Mouse (Mus musculus): ENCODE data around the gene Sh3bp4. TPM values are rescaled to one million over a fixed set of nuclear protein-coding genes. Genes with fewer than 3 reads are reported as not detected.

The Sh3bp4 gene
- polyA plus RNA-seq, 1 experiment from 2014 or later: 25.9 TPM

DNA sequence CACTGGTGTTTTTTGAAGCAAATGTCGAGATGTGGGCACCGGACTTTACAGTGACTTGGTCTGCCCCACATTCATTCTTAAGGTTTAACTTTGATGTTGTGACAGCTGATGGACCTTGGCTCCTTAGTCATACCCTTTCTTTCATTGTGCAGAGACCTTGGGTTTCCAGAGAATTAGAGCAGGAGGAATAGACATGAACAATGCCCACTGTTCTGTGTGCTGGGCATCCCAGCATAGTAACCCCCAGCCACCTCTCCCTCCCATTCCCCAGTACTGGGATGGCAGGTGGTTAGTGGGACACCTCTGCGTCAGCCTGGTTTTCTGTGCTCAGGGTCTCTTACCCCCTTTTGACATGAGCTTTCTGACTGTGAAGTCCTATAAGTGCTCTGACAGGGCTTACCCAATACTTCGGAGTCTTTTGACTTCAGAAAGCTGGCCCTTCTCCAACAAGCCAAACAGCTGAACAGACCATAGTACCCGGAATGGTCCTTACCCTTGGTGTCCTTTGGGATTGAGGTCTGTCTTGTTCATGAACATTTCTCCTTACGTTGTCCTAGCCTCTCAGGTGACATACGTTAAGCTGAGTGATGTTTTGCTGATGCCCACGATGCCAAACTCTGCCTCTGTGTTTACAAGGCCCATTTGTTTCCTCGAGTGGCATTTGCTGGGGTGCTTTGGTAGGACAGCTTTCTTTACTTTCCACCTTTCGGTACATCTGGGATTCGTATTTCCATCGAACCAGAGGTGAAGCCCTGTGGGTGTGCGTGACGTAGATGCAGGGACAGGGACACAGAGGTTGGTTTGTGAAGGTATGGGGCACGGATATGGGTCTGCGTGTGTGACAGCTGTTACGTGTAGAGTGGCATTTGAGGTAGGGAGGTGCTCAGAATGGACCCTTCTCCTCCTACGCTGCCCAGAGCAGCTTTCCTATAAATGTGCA lies 35.9 kb downstream of the Sh3bp4 start:
- DNase-seq (ENCODE audit: low spot score): no peak
- 91% methylated on average over 18 of the region's 18 CpGs for WGBS
- Histone ChIP-seq H3K27ac (peak overlapping the region; percentile 86), H3K27me3 (ENCODE audit: low read depth, poor library complexity, severe bottlenecking) (no peaks in the 10 kb centered on the region), H3K4me1 (peaks cover 84% of the 10 kb centered on the region), H3K36me3 (peaks cover 8% of the 10 kb centered on the region; the same call in 1 of the 2 replicates), H3K4me3 (no peak overlapping the region), H3K9me3 (replicated peaks) (no peaks in the 10 kb centered on the region)

DNA sequence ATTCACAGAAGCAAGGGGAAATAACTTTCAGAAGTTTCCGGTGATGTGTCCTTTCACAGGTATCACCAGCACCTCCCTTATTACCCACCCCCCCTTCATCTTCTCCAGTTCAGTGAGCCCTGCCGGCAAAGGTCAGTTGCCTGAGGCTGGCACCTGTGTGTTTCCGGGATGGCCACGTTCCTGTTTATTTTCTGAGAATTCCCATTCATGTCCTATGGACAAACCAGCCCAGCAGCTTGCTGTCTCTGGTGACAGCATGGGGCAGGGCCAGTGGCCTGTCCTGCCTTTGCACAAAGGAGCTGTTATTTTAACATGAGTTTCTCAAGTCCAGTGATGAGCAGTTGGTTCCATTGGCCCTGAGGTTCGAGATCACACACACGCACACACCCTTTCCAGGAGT lies 37.3 kb downstream of the Sh3bp4 start:
- peaks cover 81% of the 10 kb centered on the region for H3K4me1 ChIP-seq
- no peaks in the 10 kb centered on the region for H3K27me3 ChIP-seq (ENCODE audit: low read depth, poor library complexity, severe bottlenecking)
- 60% methylated on average over 6 of the region's 6 CpGs for WGBS

DNA sequence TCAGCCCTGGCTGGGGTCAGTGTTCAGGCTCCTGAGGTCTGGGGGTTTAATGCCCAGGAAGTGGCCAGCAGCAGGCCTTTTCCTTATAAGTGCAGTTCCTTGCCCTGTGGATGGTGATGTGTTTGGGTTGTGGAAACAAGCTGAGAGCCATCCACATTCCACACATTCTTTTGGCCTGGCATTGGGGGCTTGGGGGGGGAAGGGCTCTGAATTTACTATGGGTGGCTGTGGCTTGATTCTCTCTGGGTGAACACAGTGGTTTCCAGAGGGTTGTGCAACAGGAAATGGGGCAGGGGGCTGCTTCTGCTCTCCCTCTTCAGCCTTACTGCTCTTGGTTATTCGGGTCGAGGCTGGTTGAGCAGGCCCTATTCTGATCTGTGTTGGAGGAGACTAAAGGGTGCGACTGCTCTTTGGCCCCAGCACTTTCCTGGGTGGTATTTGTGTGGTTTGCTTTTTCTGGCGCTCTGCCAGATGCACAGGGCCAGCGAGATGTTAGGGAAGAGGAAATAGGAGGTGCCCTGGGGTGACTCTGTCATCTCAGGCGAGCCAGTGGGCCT lies 38.2 kb downstream of the Sh3bp4 start:
- Histone ChIP-seq H3K9me3 (replicated peaks) (no peaks in the 10 kb centered on the region), H3K27me3 (ENCODE audit: low read depth, poor library complexity, severe bottlenecking) (no peaks in the 10 kb centered on the region), H3K27ac (peak overlapping the region; percentile 86), H3K4me3 (no peak overlapping the region), H3K4me1 (peaks cover 71% of the 10 kb centered on the region), H3K36me3 (peaks cover 23% of the 10 kb centered on the region)
- peak; percentile 45 for DNase-seq (ENCODE audit: low spot score)
- WGBS: 27% methylated on average over 6 of the region's 6 CpGs

More for the DNA sequence above, 37.3 kb downstream of the Sh3bp4 start:
- Histone ChIP-seq H3K27ac (peak overlapping the region; percentile 86), H3K9me3 (replicated peaks) (no peaks in the 10 kb centered on the region), H3K4me3 (no peak overlapping the region), H3K36me3 (peaks cover 17% of the 10 kb centered on the region)
- no peak for DNase-seq (ENCODE audit: low spot score)

DNA sequence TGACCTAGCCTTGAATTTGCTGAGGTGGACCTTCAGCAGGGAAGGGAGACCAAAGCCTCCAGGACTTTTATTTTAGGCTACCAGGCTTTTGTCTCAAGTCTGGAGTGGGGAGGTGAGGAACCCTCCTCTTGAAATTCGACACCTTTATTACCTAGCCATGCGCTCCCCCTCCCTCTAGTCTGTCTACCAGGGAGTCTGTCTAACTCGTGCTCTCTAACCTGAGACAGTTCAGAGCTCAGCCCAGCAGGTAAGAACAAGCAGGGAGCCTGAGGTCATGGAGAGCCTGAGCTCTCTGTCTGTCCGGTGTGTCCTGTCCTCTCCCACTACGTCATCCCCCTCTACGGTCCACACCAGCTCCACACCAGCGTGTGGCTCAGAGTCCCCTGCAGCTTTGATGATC lies 39.6 kb downstream of the Sh3bp4 start:
- H3K36me3 ChIP-seq: peaks cover 18% of the 10 kb centered on the region
- H3K27ac ChIP-seq: peak overlapping the region; percentile 86
- no peaks in the 10 kb centered on the region for H3K9me3 ChIP-seq (replicated peaks)
- peaks cover 58% of the 10 kb centered on the region for H3K4me1 ChIP-seq
- H3K27me3 ChIP-seq (ENCODE audit: low read depth, poor library complexity, severe bottlenecking): no peaks in the 10 kb centered on the region
- no peak overlapping the region for H3K4me3 ChIP-seq
- WGBS: 28% methylated on average over 7 of the region's 7 CpGs
- no peak for DNase-seq (ENCODE audit: low spot score)

DNA sequence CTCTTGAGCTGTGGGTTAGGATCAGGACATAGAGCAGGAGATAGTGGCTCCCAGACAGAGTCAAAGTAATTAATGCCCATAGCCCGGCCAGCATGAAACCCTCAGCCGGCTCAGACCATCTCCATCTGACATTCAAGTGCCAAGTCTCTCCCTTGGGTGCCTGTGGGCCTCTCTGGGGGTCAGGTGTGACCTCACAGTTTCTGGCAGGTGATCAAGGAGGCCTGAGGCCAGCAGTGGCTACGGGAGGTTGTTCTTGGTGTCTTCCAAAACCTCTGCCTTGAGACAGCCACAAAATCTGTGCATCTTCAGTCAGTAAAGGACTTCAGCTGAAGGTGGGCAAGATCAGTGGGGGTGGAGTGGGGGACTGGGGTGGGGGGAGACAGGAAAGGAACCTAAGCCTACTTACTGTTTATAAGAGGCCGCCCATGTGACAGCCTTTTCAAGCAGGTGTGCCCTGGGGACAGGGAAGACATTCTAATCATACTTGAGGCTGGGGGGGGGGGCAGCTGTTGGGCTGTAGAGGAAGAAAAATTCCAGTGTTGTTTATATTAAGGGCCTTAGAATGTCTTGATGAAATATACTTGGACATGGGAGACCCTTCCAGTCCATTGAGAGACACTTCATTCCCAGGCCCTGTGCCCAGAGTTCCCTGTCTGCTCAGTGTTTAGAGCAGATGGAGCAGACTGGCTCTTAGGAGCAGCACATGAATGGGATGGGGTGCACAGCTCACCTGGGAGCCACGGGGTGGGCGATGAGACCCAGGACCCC lies 40.7 kb downstream of the Sh3bp4 start:
- Histone ChIP-seq H3K27me3 (ENCODE audit: low read depth, poor library complexity, severe bottlenecking) (no peaks in the 10 kb centered on the region), H3K4me3 (no peak overlapping the region), H3K9me3 (replicated peaks) (no peaks in the 10 kb centered on the region), H3K36me3 (peaks cover 18% of the 10 kb centered on the region), H3K4me1 (peaks cover 50% of the 10 kb centered on the region), H3K27ac (peak overlapping the region; percentile 86; the same call in 1 of the 2 replicates)
- WGBS: 87% methylated on average over 6 of the region's 6 CpGs
- no peak for DNase-seq (ENCODE audit: low spot score)

DNA sequence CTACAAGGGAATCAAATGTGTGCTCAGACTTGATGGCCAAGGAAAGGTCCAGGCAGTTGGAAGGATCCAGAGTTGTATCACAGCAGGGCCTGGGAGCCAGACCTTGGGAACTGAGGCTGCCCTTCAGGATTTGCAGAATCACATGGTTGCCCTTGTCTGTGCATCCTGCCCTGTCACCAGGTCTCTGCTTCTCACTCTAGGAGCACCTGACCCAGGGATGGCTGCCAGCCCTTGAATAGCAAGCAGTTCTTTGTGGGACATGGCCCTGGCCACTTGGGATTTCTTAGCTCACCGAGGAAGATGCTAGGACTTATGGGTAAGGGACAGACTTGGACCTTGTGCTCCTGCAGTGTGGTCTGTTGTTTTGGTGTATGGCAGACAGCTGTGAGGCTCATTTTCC lies 42.3 kb downstream of the Sh3bp4 start:
- Histone ChIP-seq H3K4me3 (no peak overlapping the region), H3K36me3 (peaks cover 18% of the 10 kb centered on the region), H3K9me3 (replicated peaks) (no peaks in the 10 kb centered on the region), H3K4me1 (peaks cover 48% of the 10 kb centered on the region), H3K27me3 (ENCODE audit: low read depth, poor library complexity, severe bottlenecking) (no peaks in the 10 kb centered on the region), H3K27ac (no peak overlapping the region)
- DNase-seq (ENCODE audit: low spot score): no peak
- 95% methylated on average over 1 of the region's 1 CpGs for WGBS

DNA sequence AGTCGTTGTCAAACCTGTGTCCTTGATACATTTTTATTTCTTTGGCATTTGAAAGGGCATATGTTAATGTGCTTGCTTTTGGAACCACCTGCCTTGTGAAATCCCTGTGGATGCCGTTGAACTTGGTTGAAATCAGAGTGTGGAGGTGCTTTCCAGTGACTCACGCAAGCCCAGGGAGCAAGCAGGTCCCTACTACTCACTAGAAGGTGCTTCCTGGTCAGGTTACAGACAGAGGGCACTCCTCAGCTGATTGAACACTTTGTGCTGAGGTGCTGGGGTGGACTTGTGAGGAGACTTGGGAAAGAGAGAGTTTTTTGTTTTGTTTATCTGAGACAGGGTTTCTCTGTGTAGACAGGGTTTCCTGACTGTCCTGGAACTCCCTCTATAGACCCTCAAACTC lies 43.5 kb downstream of the Sh3bp4 start:
- no peak overlapping the region for H3K4me3 ChIP-seq
- H3K36me3 ChIP-seq: peaks cover 18% of the 10 kb centered on the region
- 92% methylated on average over 3 of the region's 3 CpGs for WGBS
- DNase-seq (ENCODE audit: low spot score): no peak
- H3K27me3 ChIP-seq (ENCODE audit: low read depth, poor library complexity, severe bottlenecking): no peaks in the 10 kb centered on the region
- H3K27ac ChIP-seq: no peak overlapping the region
- peaks cover 41% of the 10 kb centered on the region for H3K4me1 ChIP-seq
- H3K9me3 ChIP-seq (replicated peaks): no peaks in the 10 kb centered on the region

DNA sequence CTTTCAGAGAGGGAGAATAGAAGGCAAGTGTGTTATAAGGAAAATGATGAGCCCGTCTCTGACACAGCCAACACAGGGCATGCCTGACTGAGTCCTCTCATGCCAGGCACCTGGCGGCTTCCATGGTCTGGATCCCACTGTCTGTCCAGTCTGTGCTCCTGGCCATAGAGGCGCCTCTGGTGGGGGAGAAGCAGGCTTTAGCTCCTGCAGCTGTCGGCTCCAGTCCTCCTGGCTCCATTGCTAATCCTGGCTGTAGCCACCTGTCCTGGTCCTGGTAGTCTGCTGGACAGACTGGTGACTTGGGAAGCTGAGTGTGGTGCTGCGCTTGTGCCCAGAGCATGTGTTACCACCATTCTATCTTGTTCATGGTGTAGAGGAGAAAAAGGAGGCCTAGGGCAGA lies 46.8 kb downstream of the Sh3bp4 start:
- no peak for DNase-seq (ENCODE audit: low spot score)
- 83% methylated on average over 5 of the region's 5 CpGs for WGBS
- Histone ChIP-seq H3K27ac (peak overlapping the region; percentile 50; the same call in 1 of the 2 replicates), H3K36me3 (peaks cover 10% of the 10 kb centered on the region), H3K4me1 (peaks cover 25% of the 10 kb centered on the region), H3K4me3 (no peak overlapping the region), H3K27me3 (ENCODE audit: low read depth, poor library complexity, severe bottlenecking) (no peaks in the 10 kb centered on the region), H3K9me3 (replicated peaks) (no peaks in the 10 kb centered on the region)

DNA sequence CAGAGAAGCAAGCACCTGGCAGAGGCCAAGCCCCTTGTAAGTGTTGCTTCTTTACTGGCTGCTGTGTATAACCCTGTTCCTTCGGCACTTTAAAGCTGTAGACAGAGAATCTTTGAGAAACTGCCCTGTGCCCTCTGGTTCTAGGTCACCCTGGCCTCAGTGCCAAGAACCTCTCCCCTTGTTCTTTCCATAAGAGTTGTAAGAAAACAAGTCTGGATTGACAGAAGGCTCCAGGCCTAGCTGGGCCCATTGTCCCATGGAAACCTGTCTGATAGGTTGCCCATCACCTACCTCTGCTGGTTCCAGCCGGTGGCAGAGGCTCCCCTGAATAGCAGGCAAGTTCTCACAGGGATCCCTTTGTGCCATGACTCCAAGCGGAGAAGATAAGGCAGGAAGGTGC lies 47.9 kb downstream of the Sh3bp4 start:
- DNase-seq (ENCODE audit: low spot score): no peak
- Histone ChIP-seq H3K4me1 (peaks cover 25% of the 10 kb centered on the region), H3K27ac (peak overlapping the region; percentile 50), H3K36me3 (no peaks in the 10 kb centered on the region; the same call in 1 of the 2 replicates), H3K9me3 (replicated peaks) (no peaks in the 10 kb centered on the region), H3K27me3 (ENCODE audit: low read depth, poor library complexity, severe bottlenecking) (no peaks in the 10 kb centered on the region), H3K4me3 (no peak overlapping the region)
- 86% methylated on average over 3 of the region's 3 CpGs for WGBS

DNA sequence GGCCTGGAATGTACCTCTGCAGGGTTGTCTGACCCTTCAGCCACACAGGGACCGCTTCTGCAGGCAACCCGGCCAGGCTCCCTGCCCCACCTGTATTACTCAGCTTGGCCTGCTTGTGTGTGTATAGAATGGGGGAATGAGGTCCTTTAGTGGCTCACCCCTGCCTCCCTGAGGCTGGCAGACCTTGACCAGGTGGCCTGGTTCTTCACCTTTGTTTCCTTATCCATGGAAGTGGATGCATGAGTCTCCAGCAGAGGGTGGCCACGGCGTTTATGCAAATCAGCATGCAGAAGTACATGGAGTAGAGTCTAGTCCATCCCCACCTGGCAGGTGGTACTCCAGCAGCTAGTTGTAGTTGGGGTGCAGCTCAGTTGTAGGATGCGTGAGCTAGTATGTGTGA lies 48.6 kb downstream of the Sh3bp4 start:
- Histone ChIP-seq H3K27me3 (ENCODE audit: low read depth, poor library complexity, severe bottlenecking) (no peaks in the 10 kb centered on the region), H3K4me1 (peaks cover 25% of the 10 kb centered on the region), H3K36me3 (no peaks in the 10 kb centered on the region; the same call in 1 of the 2 replicates), H3K9me3 (replicated peaks) (no peaks in the 10 kb centered on the region), H3K4me3 (no peak overlapping the region), H3K27ac (no peak overlapping the region)
- 87% methylated on average over 5 of the region's 5 CpGs for WGBS
- DNase-seq (ENCODE audit: low spot score): no peak

DNA sequence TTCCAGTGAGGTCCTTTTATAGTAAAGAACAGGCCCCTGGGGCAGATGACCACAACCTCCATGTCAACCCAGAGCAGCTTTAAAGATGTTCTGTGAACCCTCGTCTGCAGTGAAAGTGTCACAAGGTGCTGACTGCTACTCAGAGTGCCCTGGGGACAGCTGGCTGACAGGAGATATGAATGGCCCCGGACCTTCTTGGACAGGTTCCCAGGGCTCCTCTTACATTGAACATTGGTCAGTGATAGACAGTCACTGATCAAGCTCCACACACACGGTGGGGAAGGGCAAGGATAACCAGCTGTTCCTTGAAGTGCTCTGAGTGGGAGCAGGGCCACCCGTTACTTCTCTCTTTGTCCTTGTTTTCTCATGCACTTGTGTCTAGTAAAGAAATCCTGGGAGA lies 50.1 kb downstream of the Sh3bp4 start:
- no peak overlapping the region for H3K27ac ChIP-seq
- H3K4me1 ChIP-seq: peaks cover 25% of the 10 kb centered on the region
- H3K9me3 ChIP-seq (replicated peaks): no peaks in the 10 kb centered on the region
- H3K36me3 ChIP-seq: no peaks in the 10 kb centered on the region; the same call in 1 of the 2 replicates
- H3K4me3 ChIP-seq: no peak overlapping the region
- no peak for DNase-seq (ENCODE audit: low spot score)
- WGBS: 77% methylated on average over 4 of the region's 4 CpGs
- no peaks in the 10 kb centered on the region for H3K27me3 ChIP-seq (ENCODE audit: low read depth, poor library complexity, severe bottlenecking)

DNA sequence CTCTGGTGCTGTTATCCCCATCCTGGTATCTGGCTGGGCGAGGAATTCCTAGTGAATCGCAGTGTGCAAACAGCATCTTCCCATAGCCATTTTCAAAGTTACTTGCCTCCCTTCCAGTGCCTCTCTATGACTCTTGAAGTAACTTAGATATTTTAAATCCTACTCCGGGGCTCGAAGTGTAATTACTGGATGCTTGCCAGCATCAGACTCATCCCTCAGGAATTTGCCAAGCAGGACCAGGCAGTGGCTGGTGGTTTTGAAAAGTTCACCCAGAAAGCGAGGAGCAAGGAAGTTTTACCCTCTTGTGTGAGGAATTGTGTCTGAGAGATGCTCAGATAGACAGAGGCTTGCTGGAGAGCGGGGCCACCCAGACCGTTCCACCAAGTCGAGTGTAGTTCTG lies 51.3 kb downstream of the Sh3bp4 start:
- H3K27ac ChIP-seq: no peak overlapping the region
- H3K4me1 ChIP-seq: peaks cover 22% of the 10 kb centered on the region
- no peaks in the 10 kb centered on the region for H3K27me3 ChIP-seq (ENCODE audit: low read depth, poor library complexity, severe bottlenecking)
- H3K4me3 ChIP-seq: no peak overlapping the region
- H3K9me3 ChIP-seq (replicated peaks): no peaks in the 10 kb centered on the region
- DNase-seq (ENCODE audit: low spot score): no peak
- H3K36me3 ChIP-seq: no peaks in the 10 kb centered on the region; the same call in 1 of the 2 replicates
- WGBS: 89% methylated on average over 8 of the region's 8 CpGs

DNA sequence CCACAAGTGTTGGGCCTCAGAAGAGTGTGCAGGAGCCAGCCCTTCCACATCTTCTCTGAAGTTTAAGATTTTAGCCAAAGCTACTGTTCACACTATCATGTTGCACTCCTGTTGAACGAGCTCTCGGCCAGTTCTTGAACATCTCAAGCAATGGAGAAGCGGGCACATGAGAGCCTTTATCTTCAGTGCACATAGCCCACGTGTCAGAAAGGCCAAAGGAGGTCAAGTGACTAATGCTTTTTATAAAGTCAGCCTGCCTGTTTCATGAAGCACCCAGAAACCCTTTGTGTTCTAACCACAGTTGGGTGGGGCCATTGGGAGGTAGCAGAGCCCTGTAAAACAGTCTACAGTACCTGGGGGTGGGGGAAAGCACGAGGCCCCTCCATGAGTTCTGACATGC lies 52.2 kb downstream of the Sh3bp4 start:
- 83% methylated on average over 5 of the region's 5 CpGs for WGBS
- Histone ChIP-seq H3K27me3 (ENCODE audit: low read depth, poor library complexity, severe bottlenecking) (no peaks in the 10 kb centered on the region), H3K27ac (no peak overlapping the region), H3K4me1 (peaks cover 13% of the 10 kb centered on the region), H3K4me3 (no peak overlapping the region), H3K36me3 (peaks cover 7% of the 10 kb centered on the region; the same call in 1 of the 2 replicates), H3K9me3 (replicated peaks) (no peaks in the 10 kb centered on the region)
- DNase-seq (ENCODE audit: low spot score): no peak

Data from limb, embryonic 10.5 days (tissue).